Mouse (Mus musculus) mouse embryonic stem cell (cell line): ENCODE results near the gene Chst15.

Experiments
- in situ Hi-C, 2 experiments: fragments of 300-500 bp; cut with MboI; formaldehyde crosslinking; loops; 1 replicate in 1 of 2; 3 replicates in 1 of 2; pipeline ENCODE4 v1.14.3; 2019 to 2020; ENCODE audit warnings: low sequenced_read_pairs in 2 of 2, low pct_unique_long_range_greater_than_20kb in 1 of 2, mixed read lengths in 1 of 2; ENCODE audit not compliant: unreplicated experiment in 1 of 2

Gene Chst15

GRCm38 (mm10) chr7:132245730-132246129, 71.3 kb downstream of the Chst15 start:
- in situ Hi-C loops, result loop anchor here (25.0 kb wide), 1 partner anchor 642 kb away; no protein-coding TSS in a partner anchor

GRCm38 (mm10) chr7:132244637-132245036, 72.4 kb downstream of the Chst15 start:
- in situ Hi-C loops, result loop anchor here (25.0 kb wide), 1 partner anchor 643 kb away; no protein-coding TSS in a partner anchor

DNA sequence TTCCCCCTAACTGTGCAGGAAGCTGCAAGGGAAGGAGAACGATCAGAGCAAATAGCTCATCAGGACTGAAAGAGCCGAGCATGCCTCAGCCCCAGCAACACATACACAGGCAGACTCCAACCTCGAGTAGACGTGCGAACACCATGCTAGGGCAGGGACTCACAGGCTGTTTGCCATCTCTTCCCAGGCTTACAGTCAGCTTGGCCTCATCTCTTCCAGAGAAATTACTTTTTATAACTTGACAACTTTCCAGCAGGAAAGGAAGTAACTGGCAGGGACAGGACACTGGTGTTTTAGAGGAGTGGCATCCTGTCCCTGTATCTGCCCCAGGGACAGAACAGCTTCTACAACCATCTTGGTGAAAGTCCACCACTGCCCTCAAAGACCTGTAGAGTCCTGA, 73.8 kb downstream of the Chst15 start:
- in situ Hi-C loops, result loop anchor here (25.0 kb wide), 1 partner anchor 644 kb away; no protein-coding TSS in a partner anchor

DNA sequence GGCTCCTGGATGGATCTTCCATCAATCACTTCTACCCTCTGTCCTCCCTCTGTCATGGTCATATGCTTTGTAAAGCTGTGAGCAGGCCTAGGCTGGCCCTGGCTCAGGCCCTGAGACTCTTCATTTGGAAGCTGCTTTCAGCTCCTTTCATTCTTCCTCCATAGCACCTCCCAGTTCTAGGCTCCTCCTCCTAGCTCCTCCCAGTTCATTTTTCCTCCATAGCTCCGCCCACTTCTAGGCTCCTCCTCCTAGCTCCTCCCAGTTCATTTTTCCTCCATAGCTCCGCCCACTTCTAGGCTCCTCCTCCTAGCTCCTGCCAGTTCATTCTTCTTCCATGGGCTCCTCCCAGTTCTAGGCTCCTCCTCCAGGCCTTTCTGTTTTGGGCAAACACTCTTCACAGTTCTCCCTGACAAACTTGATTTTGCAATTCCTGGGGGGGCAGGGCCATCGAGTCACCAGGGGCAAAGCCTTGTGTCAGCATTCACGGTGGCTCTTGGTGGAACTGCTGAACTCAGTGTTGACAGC, 74.3 kb downstream of the Chst15 start:
- in situ Hi-C loops, result loop anchor here (25.0 kb wide), 1 partner anchor 645 kb away; no protein-coding TSS in a partner anchor

- in situ Hi-C loops, result loop anchor here (10.0 to 25.0 kb wide), 2 partner anchors 306 to 648 kb away; no protein-coding TSS in a partner anchor
Measured at GRCm38 (mm10) chr7:132238921-132239320, 78.1 kb downstream of the Chst15 start.

DNA sequence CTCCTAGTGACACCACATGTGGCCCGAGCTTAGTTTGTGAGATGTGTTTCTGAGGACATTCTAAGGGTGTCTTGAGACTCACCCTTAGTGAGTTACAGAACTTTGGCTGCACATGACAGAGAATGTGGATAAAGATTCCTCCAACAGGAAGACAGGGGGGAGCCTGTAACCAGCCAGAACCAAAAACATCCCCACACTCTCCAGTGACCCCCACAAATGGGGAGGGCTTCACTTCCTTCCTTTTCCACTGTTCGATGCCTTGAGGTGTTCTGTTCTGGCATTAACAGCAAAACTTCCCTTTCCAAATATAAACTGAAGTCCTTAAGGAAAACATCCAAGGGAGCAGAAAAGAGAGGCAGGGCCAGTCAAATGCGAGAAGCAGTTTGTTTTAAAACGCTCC, 79.8 kb downstream of the Chst15 start:
- in situ Hi-C loops, result loop anchor here (10.0 to 25.0 kb wide), 2 partner anchors 308 to 650 kb away; no protein-coding TSS in a partner anchor

- in situ Hi-C loops, result loop anchor here (10.0 to 25.0 kb wide), 2 partner anchors 308 to 651 kb away; no protein-coding TSS in a partner anchor
Measured at GRCm38 (mm10) chr7:132236789-132237188, 80.2 kb downstream of the Chst15 start.

- in situ Hi-C loops, result loop anchor here (10.0 to 25.0 kb wide), 2 partner anchors 311 to 653 kb away; no protein-coding TSS in a partner anchor
Measured at GRCm38 (mm10) chr7:132234250-132234649, 82.8 kb downstream of the Chst15 start.

DNA sequence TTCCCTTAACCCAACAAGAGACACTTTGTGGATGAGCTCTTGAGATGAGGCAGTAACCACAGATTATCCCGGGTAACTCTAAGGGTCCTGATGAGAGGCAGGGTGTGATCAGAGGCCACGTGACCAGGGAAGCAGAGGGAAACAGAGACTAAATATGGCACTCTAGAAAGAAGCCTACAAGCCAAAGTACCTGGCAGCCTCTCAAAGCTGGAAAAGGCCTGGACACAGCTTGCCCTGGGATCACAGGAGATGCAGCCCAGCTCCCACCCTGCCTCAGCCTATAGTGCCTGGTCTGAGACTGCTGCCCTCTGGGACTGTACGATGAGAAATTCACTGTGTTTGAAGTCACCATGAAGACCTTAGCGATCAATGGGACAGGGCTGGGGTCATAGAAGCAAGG, 83.3 kb downstream of the Chst15 start:
- in situ Hi-C loops, result loop anchor here (10.0 to 25.0 kb wide), 2 partner anchors 311 to 654 kb away; no protein-coding TSS in a partner anchor

- in situ Hi-C loops, result loop anchor here (10.0 to 25.0 kb wide), 2 partner anchors 312 to 654 kb away; no protein-coding TSS in a partner anchor
Measured at GRCm38 (mm10) chr7:132232937-132233336, 84.1 kb downstream of the Chst15 start.

- in situ Hi-C loops, result loop anchor here (10.0 to 25.0 kb wide), 2 partner anchors 313 to 656 kb away; no protein-coding TSS in a partner anchor
Measured at GRCm38 (mm10) chr7:132231476-132231875, 85.6 kb downstream of the Chst15 start.

GRCm38 (mm10) chr7:132230961-132231360, 86.1 kb downstream of the Chst15 start:
- in situ Hi-C loops, result loop anchor here (10.0 to 25.0 kb wide), 2 partner anchors 314 to 656 kb away; no protein-coding TSS in a partner anchor

DNA sequence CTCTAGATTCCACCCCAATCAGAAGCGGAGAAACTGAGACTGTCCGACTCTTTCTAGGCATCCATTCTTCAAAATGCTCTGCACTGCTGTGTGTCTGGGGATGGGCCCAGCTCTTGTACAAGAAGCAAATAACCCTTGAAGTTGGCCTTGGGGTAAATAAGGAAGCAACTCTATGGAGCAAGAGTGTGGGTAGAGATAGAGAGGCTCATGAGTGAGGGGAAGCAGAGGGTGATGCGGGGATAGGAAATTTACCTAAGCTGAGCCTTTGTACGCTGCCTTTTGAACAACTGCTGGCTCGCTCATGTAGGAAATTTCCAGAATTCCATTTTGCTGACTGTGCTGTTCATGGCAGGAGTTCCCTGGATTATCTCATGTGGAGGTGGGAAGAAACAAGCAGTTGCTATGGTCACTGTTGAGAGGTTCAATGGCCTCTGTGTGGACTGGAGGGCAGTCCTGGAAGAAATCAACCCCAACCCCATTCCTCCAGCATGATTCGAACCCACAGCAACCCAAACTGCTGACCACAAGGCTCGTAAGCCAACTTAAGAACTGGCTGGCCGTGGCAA, 89.9 kb downstream of the Chst15 start:
- in situ Hi-C loops, result loop anchor here (5.0 to 25.0 kb wide), 4 partner anchors 245 to 660 kb away; no protein-coding TSS in a partner anchor

DNA sequence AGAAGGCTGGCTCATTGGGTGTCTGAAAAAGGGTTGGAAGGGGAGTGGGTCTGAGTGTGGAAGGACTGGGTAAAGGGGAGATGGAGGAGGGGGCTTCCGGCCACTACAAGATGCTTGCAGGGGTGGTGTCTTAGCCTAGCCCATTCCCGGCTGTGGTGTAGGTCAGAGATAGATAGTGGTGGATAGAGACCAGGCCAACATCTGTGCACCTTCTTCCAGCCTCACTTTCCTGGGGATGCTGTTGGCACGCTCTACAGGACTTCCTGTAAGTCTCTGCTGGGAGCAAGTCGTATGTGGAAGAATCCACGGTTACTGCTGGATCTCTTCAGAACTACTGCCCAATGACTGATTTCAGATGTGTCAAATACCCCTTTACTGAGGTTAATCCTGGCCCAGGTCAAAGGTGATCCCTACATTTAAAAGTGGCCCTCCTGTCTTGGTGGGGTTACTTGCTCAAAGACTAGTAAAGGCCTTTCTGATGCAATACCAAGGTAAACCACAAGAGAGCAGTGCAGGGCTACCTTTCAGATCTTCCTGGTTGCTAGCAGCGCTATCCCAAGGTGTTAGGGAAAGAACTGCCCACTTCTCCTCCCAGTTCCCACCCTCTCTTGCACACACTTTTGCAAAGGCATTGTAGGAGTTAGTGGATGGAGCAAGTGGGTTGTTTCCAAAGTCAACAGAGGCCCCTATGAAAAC, 90.5 kb downstream of the Chst15 start:
- in situ Hi-C loops, result loop anchor here (5.0 to 25.0 kb wide), 4 partner anchors 246 to 661 kb away; no protein-coding TSS in a partner anchor

DNA sequence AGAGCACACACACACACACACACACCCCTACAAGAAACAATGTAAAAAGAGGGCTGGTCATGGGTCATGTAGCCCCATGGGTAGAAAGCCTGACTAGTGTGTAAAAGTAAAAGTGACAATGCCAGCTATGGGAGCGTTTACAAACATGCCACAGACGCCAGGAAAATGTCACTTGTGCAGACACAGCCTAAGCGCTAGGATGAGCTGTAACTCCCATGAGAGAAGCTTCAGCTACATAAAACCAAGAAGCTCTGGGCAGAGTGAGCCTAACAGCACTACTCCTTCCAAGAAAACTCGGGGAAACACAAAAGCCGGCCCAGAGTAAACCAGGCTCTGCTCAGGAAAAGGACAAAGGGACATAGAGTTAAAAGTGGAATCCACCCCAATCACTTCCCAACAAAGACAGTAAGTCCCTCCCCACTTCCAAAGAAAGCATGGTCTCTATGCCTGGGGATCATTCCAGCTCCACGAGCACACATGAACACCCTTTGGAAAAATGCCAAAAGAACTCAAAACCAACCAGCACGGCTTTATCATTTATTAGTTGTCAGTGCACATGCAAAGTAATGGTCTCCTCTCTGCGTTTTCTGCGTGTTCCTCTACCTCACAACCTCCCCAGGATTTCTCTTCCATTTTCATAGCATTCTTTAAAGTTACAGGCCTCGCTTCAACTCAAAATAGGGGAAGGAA, 93.4 kb downstream of the Chst15 start:
- in situ Hi-C loops, result loop anchor here (10.0 kb wide), 2 partner anchors 251 to 331 kb away; no protein-coding TSS in a partner anchor

- in situ Hi-C loops, result loop anchor here in 1 of 2 experiments (5.0 kb wide), 1 partner anchor 317 kb away; no protein-coding TSS in a partner anchor
Measured at GRCm38 (mm10) chr7:132214031-132214430, 103.0 kb downstream of the Chst15 start.

DNA sequence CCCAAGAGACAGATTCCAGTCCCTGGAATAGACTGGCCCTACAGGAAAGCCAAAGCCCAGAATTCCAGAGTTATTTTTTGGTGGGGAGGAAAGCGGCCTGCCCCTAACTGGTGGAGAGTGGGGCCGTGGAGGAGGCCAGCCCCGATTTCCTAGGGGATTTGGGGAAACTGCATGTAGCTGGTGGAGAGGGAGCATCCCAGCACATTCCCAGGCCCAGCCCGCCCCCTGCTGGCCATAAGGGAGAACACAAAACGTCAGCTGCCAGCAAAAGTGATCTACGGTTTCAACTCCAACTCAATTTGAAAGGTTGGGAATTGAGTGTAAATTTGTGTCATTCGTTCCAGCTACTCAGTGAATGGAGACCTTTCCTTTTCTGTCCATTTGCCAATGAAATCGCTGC, 103.6 kb downstream of the Chst15 start:
- in situ Hi-C loops, result loop anchor here in 1 of 2 experiments (5.0 kb wide), 1 partner anchor 316 kb away; no protein-coding TSS in a partner anchor
